Mouse (Mus musculus) bone marrow, adult 2 months (tissue): ENCODE results near the gene Foxp4.
A peak's percentile ranks its signal among the peaks of the same experiment; 100 is the strongest.

Source experiments
- CTCF ChIP-seq: fragments of 200-500 bp; IDR thresholded peaks from 2 replicates; pipeline ENCODE4 v1.5.1; 2011; ENCODE audit warnings: low read length, control low read depth; ENCODE audit not compliant: control insufficient read depth, insufficient read depth
- POLR2A ChIP-seq: fragments of 200-500 bp; IDR thresholded peaks from 2 replicates; pipeline ENCODE4 v1.6.1; 2011; ENCODE audit warnings: low read depth, mild to moderate bottlenecking, control low read depth, low read length, borderline replicate concordance; ENCODE audit not compliant: control insufficient read depth

DNA sequence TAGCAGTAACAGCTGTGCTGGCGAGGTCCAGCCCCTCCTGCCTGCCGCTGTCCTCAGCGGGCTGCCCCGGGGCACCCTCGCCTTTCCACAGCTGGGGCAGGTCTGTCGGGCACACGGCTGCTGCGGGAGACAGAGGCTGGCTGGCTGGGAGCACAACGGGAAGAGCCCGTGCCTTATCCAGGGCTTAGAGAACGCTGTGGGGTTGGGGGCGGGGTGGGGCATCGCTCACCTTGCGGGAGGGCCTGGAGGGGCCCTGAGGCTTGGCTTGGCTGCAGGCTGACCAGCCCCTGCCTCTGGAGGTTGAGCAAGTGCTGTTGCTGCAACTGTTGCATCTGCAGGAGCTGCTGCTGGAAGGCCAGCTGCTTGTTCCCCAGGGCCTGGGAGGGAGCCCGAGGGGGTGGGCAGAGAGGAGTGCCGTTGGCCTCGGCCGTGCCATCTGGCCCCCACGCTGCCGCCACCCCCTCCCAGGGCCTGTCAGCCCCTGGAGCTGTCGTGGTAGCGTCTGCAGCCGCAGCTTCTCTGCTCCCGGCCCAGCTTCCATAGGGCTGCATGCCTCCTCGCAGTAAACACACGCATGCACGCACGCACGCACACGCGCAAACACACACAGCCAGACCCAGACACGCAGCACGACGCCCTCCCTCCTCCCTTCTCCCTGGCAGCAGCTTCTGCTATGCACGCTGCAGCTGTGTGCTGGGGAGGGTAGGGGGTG is 45.9 kb downstream of the Foxp4 start:
- no peak for TF ChIP-seq CTCF
- TF ChIP-seq POLR2A, result peak; percentile 31; the same call in 1 of the 2 replicates
